Mouse (Mus musculus) naive thymus-derived CD4-positive, alpha-beta T cell, adult 2 months (primary cell): ENCODE measurements around the gene Jph4.

Source experiments
- DNase-seq: peaks from one replicate; pipeline ENCODE4 v3.0.0-alpha.2; 2011; ENCODE audit warnings: low read depth

The Jph4 gene

DNA sequence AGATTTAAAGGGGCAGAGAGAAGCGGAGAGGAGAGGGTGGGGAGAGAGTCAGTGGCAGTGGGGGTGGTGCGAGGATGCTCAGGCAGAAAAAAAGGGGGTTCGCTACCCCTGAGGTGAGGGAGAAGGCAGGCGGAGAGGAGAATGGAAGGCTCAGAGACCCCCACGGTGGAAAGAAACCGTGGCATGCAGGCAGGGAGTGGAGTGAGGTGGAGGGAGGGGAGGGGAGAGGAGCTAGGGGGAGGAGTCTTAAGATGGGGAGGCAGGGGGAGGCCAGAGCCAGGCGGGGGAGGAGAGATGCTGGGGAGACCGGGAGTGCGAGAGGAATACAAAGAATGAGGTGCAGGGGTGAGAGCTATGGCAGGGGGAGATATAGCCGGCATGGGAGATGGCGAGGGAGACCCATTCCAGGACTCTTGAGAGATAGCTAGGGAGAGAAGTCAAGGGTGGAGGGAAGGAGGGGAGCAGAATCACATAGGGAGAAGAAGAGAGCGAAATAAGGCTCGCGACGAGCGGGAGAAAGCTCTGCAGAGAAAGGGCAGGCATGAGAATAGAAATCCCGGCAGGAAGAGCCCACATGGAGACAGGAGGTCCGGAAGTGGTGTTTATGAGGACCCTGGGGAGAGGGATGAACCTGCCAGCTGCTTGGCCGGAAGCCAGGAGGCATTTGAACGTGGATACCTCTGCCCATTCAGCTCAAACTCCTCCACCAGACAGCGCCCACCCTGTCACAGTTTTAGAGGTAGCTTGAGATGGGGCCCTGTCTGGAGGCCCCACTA, at the start of gene Jph4:
Gene Jph4, minus strand, starts transcription at position 511 of the 776 bp plus-strand sequence.
- DNase-seq: no peak

DNA sequence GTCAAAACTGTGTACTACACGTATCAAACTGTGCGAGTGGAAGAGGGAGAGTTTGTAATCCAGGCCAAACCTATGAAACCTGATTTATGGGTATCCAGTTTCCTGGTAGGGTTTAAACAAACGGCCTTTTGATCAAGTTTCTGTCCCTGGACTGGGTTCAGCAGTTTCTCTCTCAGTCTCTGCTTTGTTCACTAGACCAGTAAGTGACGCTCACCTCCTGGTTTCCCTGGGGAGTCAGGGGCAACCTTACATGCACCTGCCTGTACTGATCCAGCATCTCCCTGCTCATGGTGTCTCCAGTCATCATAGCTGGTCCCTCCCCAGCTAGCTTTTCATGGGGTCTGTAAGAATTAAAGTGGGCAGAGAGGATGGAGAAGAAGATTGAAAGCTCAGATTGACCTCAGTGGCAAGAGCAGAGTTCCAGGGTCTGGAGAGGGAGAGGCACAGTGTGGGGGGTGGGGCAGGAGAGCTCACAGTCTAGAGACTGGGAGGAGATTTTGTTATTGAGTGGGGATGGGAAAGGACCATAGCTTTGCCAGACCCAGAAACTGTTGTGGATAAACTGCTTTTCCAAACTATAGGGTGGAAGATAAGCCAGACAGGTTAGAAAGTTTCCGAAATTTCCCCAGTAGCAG, 47.6 kb upstream of the Jph4 start:
- DNase-seq: no peak

DNA sequence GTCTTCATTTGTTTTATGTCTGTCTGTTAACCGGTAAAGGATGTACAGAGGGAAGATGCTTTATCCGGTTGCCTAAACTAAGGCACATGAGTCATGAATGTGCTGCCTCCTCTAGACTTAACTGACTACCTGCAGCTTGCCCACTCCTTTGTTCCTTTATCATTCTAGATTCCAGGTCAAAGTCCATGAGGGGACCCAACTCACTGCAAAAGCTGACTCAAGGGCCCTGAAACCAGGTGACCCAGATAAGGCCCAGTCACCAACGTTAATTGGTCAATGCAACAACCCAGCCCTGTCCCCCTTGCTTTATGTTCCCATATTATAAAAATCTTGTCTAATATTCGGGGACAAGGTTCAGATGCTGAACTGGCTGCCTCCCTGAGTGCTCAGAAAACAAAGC, 45.4 kb upstream of the Jph4 start:
- no peak for DNase-seq

DNA sequence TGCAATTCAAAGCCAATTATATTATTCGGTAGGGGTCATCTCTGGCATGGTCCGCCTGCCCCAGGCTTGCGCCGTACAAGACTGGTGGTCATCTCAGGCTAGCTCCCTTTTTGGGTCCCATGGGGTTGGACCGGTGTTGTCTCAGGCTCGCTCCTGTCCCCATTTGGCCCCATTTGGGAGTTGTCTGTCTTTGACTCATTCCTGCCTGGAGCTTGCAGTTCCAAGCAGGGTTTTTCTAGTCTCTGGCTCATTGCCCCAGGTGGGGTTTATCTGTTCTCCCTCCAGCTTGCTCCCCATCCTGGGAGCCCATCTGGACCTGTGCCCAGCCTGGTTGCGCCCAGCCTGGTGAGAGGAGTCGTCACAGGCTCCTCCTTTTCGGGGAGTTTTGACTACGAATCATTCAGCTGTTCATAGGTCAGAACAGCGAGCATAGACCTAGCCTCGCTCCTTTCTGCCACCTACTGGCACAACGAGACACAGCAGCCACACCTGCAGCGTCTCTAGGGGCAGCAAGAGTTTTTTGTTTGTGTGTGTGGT, 44.4 kb upstream of the Jph4 start:
- peak; percentile 85 for DNase-seq

DNA sequence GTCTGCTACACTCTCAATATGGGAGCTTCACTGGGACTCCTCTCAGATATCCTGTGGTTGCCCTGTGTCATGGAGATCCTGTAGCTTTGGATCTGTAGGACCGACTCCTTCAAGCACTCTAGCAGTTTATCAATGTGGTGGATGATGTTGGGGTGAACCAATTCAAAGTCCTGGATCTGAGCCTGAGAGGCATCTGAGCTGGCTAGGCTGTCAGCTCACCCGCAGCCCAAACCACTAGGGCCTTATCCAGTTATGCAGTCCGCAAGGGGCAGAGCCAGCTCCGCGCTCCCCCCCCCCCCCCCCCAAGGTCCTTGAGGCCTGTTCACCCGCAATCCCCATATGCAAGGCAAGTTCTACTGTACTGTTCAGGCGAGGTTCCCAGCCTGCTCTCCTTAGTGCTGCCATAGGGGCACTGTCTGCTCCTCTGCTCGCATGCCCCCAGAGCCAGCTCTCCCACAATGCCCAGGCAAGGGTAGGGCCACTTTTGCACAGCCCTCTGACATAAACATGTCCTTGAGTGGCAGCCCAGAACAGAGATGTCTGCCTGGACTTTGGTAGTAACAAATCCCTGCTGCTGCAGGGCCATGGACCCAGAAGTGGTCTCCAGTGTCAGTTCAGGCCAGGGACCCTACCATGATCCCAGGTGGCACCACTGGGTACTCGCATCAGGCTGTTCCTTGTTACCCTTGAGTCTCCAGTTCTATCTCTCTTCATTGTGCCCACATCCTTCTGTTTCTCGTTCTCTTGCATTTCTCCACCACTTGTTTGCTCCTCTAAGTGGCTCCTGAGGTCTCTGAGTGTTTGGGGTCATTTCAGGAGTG, 43.7 kb upstream of the Jph4 start:
- DNase-seq: no peak

DNA sequence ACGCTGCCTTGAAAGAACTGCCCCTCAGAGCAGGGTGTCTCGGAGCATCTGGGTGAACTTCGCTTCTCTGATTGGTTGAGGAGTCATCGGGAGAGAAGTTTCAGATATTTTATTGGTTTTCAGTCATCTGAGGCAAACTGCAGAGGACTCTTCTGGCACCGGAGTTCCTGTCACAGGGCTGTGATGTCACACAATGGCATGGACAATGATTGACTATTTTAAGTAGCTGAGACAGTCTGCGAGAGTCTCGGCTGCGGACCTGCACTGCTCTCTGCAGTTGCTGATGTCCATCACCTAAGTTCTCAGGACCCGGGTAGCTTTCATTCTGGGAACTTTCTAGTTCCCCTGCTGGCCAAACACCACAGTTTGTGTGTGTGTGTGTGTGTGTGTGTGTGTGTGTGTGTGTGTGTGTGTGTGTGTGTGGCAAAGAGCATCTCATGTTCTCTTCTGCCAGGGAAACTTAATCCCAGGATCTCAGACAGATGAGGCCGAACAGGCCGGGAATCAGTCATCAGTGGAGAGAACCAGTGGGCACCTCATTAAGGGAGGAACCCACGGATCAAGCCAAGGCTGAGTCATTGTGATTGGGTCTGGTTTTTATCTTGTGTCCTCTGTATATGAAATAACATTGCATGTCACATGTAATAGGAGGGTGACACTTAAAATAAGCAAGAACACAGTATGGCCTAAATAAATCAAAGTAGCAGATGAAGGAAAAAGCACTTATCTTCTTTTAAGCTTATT, 40.8 kb upstream of the Jph4 start:
- DNase-seq: no peak

DNA sequence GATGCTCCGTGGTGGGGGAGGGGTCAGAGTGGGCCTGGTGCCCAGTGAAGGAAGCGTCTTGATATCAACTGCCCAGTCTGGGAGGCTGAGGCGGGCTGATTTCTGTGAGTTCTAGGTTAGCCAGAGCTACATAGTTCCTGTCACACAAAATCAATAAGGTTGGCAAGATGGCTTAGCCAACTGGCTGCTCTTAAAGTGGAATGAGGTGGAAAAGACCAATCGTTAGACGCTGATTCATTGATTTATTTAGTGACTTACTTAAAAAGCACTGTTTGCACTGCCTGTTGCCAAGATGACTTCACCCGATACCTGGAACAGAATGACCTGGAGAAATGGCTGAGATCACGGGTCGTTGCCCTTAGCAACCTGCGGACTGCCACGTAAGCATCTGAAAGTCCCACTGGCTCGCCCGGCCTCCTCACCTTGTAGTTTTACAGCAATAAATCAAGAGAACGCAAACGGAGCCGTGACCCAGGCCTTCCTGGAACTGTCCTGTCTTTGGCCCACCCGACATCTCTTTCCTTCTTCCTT, 36.3 kb upstream of the Jph4 start:
- no peak for DNase-seq

DNA sequence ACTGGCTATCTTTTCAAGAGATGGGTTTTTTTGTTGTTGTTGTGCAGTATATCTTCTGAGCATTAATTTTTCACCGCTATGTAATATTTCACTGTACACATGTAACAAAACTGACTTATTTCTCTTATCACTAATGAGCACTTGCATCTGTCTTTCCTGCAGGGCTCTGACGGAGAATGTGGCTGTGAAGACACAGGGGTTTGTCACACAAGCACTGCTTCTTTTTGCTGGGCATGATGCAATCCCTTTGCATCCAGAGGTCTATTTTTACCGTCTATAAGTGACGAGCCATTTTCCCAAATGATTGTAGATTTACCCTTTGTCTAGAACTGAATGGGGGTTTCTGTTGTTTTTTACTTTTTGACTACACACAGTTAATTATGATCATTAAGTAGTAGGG, 35.4 kb upstream of the Jph4 start:
- no peak for DNase-seq

DNA sequence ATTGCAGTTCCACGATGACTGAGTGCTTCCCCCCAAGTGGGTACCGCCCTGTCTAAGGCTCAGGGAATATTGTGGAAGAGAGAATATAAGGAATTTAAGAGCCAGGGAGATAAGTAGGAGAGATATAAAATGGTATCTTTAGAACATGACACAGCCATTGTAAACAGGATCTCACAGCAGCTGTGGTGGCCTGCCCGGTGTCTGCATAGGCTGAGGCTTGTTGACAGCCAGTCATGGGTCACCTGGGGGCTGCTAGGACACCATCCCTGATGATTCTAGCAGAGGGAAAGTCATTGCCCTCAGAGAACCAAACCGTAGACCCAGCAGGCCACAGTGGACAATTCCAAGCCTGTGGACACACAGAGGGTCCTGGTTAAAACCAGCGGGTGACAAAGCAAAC, 34.2 kb upstream of the Jph4 start:
- no peak for DNase-seq

DNA sequence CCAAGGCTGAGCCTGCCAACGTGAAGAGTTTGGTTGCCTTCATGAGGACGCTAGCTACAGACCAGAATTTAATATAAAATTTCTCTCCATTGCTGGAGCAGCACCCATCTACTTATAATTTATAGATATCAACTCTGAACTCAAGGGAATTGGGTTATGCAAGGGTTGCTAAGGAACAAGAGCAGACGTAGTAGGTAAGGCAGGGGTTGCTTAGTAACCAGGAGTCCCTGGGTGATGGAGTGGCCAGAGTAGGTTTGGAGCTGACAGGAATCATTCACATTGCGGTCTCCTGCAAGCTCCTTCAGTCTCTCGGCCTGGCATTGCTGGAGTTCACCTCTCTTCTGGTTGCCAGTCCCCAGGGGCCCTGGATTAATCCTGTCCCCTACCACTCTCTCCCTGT, 32.3 kb upstream of the Jph4 start:
- no peak for DNase-seq

DNA sequence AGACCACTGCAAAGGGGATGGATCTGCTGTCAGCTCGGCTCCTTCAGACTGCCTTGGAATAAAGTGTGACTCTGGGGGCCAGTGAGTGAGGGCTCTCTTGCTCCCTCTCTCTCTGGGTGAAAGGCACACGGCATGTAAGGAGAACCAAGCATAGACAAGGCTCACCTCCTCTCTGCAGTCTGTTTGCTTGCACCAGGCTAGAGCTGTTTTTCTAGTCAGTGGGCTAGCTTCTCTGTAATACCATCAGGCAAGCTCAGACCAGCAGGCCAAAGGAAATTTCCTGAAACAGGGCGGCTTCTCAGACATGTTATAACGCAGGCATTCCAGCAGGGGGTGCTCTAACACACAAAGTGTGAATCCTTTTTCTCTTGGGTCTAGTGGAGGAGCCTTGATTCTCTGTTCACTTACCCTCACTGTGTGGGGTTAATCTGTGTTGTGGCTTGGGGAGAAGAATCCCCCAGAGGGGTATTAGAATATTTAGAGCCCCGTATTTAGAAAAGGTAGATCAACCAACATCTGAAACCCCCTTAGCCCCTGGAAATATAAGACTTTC, 31.7 kb upstream of the Jph4 start:
- peak; percentile 72 for DNase-seq

DNA sequence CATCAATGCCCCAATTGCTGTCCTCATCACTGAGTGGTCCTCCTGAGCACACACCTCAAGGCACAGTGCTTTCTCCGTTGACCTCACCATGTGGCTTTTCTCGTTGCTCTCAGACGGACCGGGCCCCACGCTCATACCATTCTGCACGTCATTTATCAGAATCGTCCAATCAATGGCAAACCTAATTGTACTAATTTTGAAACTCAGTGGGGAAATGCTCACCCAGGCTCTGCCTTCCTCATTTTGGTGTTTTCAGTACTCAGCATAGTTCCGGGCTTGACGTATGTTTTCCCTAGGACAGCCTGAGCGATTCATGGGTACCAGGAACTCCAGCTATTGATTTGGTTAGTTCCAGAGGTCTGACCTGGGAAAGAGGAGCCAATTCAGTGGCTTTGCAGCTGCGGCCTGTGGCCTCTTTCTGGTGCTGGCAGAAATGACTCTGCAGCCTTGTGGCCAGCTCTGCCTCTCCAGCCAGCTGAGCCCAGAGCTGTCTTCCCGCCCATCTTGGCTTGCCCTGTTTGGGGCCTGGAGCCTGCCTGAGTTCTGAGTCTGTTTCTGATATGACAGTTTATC, 30.2 kb upstream of the Jph4 start:
- DNase-seq: no peak

DNA sequence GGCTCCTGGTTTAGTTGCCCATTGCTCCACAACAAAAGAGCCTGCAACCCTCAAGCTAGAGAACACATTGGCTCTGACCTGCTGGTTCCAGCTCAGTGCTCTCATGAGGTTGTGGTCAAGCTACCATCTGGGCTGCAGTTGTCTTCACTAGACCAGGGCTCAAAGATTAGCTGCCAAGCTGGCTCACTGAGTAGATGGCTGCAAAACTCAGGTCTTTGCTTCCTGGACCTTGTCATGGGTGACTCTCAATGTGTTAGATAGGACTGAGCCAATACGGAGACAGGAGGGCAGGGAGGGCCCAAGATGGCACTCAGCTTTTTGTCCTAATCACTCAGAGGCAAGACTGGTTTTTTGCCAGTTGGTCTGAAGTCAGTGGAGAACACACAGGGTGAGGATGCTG, 29.6 kb upstream of the Jph4 start:
- DNase-seq: no peak

DNA sequence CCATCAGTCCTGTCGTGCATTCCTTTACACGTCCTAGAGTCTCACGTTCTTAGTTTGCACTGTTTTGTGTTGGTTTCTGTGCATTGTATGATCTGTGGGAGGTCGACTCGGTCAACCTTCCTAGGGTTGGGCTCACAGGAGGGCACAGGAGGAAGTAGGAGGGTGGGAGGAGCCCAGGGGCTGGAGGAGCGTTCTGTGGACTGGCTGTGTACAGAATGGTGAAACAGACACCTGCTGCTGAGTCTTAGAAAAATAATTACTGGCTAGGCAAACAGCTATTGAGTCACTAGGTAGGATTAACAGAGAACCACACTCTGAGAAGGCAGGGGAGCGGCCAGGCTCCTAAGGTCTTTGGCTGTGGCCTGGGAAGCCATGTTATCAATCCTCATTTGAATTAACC, 22.6 kb upstream of the Jph4 start:
- DNase-seq: no peak

DNA sequence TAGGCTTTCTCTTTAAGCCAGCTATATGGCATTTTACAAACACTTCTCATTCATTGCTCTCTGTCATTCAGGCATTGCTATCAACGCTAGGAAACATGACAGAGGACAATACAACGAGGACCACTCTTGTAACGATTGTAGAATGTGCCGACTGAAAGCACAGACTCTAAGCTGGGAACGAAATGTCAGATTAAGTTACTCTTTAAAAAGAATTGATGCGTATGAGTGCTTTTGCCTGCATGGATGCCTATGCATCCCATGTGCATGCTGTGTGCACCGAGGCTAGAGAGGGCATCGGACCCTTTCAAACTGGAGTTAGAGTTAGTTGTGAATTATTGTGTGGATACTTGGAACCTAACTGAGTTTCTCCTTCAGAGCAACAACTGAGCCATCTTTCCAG, 18.9 kb upstream of the Jph4 start:
- no peak for DNase-seq

DNA sequence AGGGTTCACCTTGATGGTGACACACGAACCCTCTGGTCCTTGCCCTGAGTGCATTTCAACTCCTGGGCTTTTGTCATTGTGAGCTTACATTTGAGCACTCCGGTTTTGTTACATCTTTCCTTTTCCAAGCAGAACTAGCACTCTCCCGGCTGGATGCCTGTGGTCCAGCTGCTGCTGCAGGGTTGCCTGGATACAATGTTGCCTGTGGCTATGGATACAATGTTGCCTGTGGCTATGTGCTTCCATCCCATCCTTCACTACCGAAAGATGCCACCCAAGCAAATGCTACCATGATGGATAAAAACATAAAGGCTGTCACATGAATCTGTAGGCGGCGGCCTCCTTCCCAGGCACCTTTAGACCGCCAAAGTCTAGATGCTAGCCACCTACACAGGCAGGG, 9.8 kb upstream of the Jph4 start:
- DNase-seq: no peak

DNA sequence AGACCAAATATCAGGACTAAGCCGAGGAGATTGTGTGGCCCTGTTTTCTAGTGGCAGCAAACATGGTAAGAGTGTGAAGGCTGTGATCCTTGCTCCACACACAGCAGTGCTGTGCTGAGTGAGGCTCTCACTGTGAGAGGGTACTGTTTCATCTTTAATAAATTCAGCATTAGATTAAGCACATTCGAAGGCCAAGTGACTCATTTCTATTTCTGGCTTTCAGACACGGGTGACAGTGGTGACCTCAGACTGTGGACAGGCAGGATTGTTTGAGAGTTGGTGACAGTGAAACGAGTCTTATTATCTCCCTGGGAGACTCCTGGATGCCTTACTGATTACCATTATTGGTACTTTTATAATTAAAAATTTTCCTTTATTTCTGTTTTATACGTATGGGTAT, 9.0 kb upstream of the Jph4 start:
- DNase-seq: no peak

DNA sequence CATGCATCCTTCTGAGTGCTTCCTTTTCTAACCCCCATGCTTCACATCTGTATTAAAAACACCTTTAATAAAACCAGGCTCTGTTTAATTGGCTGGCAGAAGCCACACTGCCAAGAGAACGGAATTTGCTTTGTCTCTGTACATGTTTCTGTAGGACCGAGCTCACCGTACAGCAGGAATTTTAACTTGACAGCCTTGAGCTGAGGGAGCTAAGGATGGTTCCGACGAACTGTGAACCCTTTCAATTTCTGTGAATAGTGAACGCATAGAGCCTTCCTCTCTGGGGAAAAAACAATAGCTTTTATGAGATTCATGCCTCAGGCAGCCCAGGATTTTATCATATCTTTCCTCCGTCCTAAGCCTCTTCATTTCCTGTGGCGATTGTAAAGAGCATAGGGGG, 5.6 kb upstream of the Jph4 start:
- no peak for DNase-seq

DNA sequence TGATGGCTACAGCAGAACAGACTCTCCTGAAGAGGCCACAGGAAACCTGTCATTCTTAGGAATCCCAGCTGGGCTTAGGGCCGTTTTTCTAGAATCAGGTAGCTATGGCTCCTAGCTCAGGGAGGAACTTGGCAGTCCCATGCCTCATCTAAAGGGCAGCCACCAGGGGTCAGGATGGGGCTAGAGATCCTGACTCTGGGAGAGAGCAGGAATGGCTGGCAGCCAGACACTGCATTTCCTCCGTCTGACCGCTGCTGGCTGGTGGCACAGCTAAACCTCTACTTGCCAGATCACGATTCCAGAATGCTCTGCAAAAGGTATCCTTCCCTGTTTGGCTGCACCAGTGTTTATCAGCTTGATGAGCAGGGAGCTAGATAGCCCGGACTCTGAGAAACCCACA, 5.2 kb upstream of the Jph4 start:
- no peak for DNase-seq

DNA sequence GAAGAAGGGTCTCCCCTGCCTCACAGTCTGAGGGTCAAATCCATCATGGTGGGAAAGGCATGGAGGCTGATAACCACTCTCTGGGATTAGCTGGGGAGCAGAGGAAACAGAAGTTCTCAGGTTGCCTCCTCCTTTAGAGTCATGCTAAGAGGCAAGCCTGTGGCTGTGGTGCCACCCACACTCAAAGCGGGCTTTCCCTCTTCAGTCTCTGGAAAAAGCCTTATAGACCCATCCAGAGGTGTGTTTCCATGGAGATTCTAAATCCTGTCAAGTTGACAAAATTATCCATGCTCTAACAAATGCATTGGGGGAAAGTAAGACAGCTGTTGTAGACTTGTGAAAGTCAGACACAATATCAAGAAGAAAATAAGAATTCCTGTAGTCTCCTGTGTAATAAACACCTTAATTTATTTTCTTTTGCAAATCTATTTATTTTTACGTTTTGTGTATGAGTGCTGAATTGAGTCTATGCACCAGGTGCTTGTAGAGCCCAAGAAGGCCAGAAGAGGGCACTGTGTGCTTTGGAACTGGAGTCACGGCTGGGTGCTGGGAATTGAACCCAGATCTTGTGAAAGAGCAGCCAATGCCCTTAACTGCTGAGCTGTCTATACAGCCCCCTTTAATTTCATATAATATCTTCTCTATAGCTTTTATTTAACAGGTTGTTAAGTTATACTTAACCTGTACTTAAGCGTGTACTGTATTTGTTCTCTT, 2.8 kb upstream of the Jph4 start:
- peak; percentile 18 for DNase-seq

DNA sequence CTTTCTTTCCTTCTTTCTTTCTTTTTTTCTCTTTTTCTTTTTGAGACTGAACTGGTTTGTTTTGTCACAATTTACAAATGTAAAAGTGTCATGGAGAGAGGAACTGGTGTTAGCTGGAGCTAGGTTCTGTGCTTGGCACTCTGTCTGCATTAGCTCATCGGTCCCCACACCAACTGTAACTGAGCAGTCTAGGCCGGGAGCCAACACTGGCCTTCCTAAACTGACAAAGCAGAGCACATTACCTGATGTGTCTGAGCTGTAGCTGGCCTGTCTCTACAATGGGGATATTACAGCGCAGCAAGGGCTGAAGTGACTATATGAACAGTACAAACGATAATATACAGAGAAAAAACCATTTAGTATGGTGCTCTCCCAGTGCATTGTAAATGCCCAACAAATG, 2.1 kb upstream of the Jph4 start:
- DNase-seq: no peak
